Mouse (Mus musculus): ENCODE measurements around the gene Gm11444.

GRCm38 (mm10) chr11:85805779-85806178, 44.4 kb downstream of the Gm11444 start:
- no peak for TF ChIP-seq CTCF (IDR thresholded peaks at IDR 0.05; ENCODE audit: borderline replicate concordance, insufficient read depth, low read depth, low read length)
- TF ChIP-seq POLR2A (IDR thresholded peaks at IDR 0.05; ENCODE audit: borderline replicate concordance, insufficient read depth, low read length), result no peak
